Mouse (Mus musculus) embryonic facial prominence, embryonic 14.5 days (tissue): ENCODE data around the gene Olfr1494. TPM values are rescaled to one million over a fixed set of nuclear protein-coding genes. Genes with fewer than 3 reads are reported as not detected.

Experiments used
- polyA plus RNA-seq: library from polyadenylated mRNA; unstranded; fragments of >200 nt; fragmentation: Nextera tagmentation; extraction: Ambion mirVana; gene quantifications from 2 replicates; pipeline ENCODE4 v1.2.1, GENCODE M21; 2014

Gene Olfr1494
- polyA plus RNA-seq, 1 experiment from 2014 or later: not detected

Other genes with a start within 250 kb of the Olfr1494 start
- gene Olfr1477, start 239.2 kb upstream of the Olfr1494 start, polyA plus RNA-seq: not detected in 2 replicates
- not detected in 2 replicates for gene Olfr1480, start 211.8 kb upstream of the Olfr1494 start, polyA plus RNA-seq
- not detected in 2 replicates for gene Olfr1484, start 156.2 kb upstream of the Olfr1494 start, polyA plus RNA-seq
- gene Olfr1487, start 122.4 kb upstream of the Olfr1494 start, polyA plus RNA-seq: not detected in 2 replicates
- not detected in 2 replicates for gene Olfr1489, start 108.1 kb upstream of the Olfr1494 start, polyA plus RNA-seq
- gene Olfr1490, start 88.6 kb upstream of the Olfr1494 start, polyA plus RNA-seq: not detected in 2 replicates
- not detected in 2 replicates for gene Olfr1491, start 42.5 kb upstream of the Olfr1494 start, polyA plus RNA-seq
- gene Olfr1493-ps1, start 16.4 kb upstream of the Olfr1494 start, polyA plus RNA-seq: 0.10 TPM in 1 of 2 replicates, not detected in the other
- not detected in 2 replicates for gene Olfr1495, start 24.9 kb downstream of the Olfr1494 start, polyA plus RNA-seq
- not detected in 2 replicates for gene Olfr1496, start 38.1 kb downstream of the Olfr1494 start, polyA plus RNA-seq
- gene Olfr1497, start 58.5 kb downstream of the Olfr1494 start, polyA plus RNA-seq: 0.13 TPM in 1 of 2 replicates, not detected in the other
- not detected in 2 replicates for gene Olfr1499, start 79.7 kb downstream of the Olfr1494 start, polyA plus RNA-seq
- not detected in 2 replicates for gene Olfr1500, start 90.8 kb downstream of the Olfr1494 start, polyA plus RNA-seq
- gene Olfr1501, start 111.0 kb downstream of the Olfr1494 start, polyA plus RNA-seq: 0.14 TPM in 1 of 2 replicates, not detected in the other
- gene Olfr1502, start 122.1 kb downstream of the Olfr1494 start, polyA plus RNA-seq: not detected in 2 replicates
- not detected in 2 replicates for gene Olfr1504, start 158.2 kb downstream of the Olfr1494 start, polyA plus RNA-seq
- gene Olfr1505, start 173.8 kb downstream of the Olfr1494 start, polyA plus RNA-seq: not detected in 2 replicates